Mouse (Mus musculus) liver, embryonic 14.5 days (tissue): Measurements from ENCODE around the gene Fcgrt.

ENCODE experiments used
- CTCF ChIP-seq: IDR thresholded peaks from 2 replicates; pipeline ENCODE4 v1.5.1; 2016; ENCODE audit warnings: antibody characterized with exemption, low read depth, control low read depth
- EP300 ChIP-seq: IDR thresholded peaks from 2 replicates; pipeline ENCODE4 v1.6.1; 2016; ENCODE audit warnings: antibody characterized with exemption, low read depth

DNA sequence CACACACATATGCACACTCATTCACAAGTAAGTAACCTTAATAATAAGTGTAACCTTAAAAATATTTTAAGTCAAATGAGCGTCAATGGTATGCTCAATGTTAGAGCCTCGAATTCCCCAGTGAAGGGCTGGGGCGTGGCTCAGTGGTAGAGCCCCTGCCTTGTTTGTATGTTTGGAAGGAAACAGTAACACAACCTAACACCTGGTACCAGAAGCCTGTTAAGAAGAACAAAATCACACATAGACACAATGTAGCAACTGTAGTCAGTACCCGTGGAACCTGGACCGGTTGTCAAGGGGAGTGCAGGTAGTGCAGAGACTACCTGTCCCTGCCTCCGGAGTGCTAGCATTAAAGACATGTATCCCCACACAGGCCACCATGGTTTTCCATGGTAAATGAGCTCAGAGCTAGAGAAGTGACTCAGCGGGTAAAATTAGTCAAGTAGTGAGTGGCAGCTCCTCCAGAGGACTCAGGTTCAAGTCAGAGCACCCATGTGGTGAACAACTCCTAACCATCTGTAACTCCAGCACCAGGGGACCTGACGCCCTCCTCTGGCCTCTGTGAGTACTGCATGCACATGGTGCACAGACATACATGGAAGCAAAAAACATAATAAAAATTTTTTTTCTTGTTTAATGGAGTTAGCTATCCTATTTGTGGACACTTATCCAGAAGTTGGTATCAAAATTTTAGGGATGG lies 5.0 kb downstream of the Fcgrt start:
- TF ChIP-seq CTCF (peak; percentile 58), EP300 (no peak)
